Mouse (Mus musculus): ENCODE results near the gene Ppt2.
A peak's percentile ranks its signal among the peaks of the same experiment; 100 is the strongest.

The Ppt2 gene

DNA sequence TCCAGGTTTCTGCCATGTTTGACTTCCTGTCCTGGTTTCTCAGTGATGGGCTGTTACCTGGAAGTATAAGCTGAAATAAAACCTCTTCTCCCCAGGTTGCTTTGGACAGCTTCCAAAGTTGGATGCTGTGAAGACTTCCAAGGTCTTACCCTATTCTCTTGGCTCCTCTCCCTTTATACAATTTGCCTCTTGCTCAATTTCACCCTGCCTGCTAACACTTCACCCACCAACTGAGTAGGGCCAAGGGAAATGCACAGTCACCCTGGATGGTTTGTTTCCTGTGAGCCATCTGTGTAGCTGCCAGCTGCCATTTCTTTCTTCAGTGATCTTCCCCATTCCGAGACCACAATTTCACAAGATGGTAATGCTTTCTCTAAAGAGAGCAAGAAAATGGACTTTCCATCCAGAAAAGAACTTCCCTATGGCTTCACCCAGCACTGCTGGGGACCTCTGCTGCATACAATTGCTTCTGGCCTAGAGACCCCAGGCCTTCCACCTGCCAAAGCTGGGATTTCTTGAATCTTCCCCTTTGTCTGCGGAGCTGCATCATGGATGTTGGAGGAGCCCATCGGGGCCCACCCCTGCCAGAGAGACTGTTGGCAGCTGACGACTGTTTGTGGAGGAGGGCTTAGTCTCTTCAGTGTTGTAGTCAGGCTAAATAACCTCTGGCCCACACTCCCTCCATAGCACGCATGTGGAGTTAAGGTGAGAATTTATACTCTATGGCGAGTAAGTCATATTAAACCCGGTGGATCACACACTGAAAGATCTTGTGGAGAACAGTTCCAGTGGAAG, 11.3 kb upstream of the Ppt2 start:
- no peak for DNase-seq (ENCODE audit: low spot score in 2 of 2)

DNA sequence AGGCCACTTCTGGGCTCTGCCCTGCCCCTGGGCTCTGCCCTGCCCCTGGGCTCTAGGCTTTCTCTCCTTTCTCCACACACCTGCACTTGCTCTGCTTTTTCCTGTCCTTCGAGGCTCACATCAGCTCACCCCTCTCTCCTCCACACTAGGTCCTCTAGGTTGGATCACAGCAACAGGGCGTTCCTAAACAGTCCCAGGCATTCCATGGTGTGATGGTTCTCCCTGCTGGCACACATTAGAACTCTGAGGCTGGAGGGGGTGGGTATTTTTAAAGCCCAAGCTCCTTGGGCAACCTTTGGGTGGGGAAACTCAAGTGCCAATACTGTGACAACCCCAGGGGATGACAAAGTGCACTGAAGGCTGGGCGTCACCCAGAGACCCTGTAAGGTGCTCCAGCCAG, 9.1 kb upstream of the Ppt2 start:
- DNase-seq (ENCODE audit: low spot score in 2 of 2) = no peak

DNA sequence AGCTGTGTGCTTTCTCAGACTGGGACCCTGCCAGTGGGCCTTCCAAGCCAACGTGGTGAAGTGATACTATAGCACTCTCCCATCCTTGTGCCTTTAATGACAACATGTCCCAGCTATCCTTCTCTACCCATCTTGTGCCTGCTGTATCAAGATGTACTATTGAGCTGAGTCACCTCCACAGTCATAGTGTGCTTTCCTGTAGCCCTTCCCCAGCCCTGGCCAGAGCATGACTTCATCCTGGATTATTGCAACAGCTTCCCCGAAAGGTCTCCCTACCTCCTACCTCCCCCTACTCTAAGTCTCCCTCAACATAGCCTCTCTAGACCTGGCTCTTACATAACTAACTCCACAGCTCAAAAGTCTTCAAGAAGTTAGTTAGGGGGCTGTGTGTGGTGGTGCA, 7.4 kb upstream of the Ppt2 start:
- DNase-seq (ENCODE audit: low spot score in 2 of 2) = no peak

- peak; percentile 85 to 87 for DNase-seq (ENCODE audit: low spot score in 2 of 2)
Observed at GRCm38 (mm10) chr17:34632261-34632691, 4.0 kb upstream of the Ppt2 start.

DNA sequence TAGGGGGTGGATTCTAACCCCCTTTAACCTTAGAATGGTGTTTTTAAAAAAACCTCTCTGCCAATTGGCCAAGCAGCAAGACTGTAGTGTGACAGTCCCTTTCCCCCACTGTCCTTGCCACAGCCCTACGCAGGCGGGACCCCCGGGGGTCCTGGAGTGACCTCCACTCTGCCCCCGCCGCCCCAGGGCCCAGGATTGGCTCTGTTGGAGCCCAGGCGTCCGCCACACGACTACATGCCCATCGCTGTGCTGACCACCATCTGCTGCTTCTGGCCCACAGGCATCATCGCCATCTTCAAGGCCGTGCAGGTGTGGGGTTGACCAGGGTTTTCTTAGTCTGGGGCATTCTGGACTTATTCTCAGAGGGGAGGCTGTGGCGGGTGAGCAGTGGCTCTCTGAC, 3.3 kb upstream of the Ppt2 start:
- DNase-seq (ENCODE audit: low spot score in 2 of 2) = no peak

DNA sequence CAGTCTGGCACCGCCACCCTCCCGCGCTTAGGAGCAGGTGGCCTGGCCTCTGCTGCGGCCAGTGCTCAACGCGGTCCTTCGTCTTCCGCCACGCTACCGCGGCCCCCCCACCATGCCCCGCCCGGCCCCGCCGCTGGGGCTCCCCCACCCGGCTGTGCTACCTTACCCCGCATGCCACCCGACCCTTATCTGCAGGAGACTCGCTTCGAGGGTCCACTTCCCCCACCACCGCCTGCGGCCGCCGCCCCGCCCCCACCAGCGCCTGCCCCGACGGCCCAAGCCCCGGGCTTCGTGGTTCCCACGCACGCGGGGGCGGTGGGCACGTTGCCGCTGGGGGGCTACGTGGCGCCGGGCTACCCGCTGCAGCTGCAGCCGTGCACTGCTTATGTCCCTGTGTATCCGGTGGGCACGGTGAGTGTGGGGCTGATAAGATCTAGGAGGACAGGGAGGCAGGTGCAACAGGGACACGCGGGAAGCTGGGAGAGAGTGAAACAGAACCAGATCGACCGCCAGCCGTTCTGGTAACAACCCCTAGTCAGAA, 2.5 kb upstream of the Ppt2 start:
- no peak for DNase-seq (ENCODE audit: low spot score in 2 of 2)

DNA sequence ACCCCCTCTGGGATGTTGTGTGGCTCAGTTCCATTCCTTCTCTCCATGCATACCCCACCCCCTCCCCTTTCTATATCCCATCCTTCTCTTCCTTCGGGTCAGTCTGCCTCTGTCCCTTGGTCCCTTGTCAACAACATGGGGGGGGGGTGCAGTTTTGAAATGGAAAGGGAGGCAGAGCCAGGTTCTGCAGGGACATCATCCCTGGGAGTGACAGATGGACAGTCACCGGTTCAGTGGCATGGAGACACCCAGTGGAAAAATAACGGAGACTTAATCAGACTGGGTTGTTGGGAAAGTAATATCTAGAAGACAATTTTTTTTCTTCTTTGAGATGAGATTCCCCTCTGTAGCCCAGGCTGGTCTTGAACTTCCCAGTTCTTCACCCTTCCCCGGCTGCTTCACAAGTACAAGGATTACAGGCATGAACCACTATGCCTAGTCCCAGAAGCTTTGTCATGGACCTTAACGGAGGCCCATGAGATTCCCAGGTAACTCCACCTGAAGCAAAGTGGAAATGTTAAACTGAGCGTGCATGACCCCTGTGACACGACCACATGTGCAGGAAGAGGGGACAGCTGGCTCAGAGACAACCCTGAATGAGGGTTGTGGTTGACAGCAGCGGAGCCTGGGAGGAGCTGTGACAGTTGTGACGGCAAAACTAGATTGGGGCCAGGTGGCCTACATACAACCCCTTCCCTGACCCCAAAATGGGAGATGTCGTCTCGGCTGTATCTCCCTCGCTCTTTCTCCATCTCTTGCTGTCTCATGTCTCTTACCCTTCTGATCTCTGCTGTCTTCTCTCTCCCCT, 1.7 kb upstream of the Ppt2 start:
- DNase-seq (ENCODE audit: low spot score in 2 of 2) = no peak

DNA sequence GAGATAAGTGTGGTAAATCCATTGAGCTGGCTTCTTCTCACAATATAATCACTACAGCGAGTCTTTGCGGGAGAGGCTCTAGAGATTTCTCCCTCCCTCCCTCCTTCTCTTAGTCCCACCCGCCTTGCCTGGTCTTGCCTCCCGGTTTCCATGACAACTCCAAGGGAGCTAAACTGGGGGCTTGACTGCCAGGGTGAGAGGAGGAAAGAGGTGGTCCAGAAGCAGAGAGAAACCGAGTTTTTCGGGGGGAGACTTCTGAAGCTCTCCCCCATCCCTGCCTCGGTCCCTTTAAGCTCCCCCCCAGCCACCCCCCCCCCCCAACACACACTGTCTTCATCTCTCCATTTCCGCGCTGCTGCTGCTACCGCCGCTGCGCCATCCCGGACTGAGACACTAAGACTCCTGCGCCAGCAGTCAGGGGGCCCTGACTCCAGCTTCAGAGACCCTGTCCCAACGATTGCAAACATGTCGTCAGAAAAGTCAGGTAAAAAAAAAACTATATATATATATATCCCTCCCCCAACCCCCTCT, 976 bp upstream of the Ppt2 start, which contains the start of gene Prrt1:
Prrt1 (plus strand) TSS at position 313 of the 531 bp plus-strand sequence.
- peak in 1 of 2 experiments; percentile 73 for DNase-seq (ENCODE audit: low spot score in 2 of 2)

DNA sequence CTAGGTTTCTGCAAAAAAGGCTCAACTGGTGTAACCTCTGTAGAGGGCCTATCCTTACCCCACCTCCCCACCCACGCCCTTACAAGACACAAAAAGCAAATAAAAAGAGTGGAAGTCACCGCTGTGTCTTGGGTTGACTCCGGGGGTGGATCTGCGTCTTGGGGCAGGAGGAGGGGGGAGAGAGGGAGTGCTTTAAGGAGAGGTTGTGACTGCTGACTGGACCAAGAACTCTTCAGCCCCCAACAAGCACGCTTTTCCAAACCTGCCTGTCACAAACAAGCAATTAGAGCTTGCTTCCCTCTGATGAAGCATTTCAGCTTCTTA, 296 bp upstream of the Ppt2 start:
- DNase-seq (ENCODE audit: low spot score in 2 of 2) = no peak

DNA sequence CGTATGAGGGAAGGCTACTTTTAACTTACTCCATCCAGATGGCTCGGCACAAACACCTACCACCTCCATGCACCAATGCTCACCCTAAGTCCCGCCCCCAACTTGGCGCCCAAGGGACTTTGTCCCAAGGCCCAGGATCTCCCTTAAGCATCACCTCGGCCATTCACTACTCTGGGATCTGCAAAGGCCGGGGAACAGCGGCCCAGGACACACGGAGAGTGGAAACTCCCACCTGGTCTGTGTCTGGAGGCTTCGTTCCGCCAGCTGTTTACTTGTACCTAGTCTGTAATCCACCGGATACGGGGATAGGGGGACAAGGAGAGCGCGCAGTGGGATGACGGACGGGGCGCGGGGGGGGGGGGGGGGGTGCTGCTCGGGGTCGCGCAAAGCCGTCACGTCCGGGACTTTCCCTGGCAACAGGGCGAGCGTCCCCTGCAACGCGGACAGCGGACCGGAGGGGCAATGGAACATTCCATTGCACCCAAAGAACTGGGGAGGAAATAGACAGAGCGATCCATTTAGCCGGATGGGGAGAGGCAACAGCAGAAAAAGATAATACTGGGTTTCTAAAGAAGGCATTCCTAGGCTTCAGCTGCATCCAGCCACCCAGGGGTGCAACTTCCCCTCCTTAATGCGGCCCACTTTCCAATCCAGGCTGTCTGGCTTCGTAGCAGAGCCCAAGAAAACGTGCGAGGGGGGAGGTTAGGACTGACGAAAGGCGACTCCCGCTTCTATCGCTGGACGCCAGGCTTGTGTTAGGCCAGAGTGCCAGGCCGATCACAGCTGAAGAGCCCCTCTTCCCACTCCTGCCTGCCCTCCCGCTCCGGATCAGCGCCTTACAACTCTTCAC, 992 bp downstream of the Ppt2 start:
- DNase-seq (ENCODE audit: low spot score in 2 of 2) = peak; percentile 84 to 87

- peak in 1 of 2 experiments; percentile 65 for DNase-seq (ENCODE audit: low spot score in 2 of 2)
Observed at GRCm38 (mm10) chr17:34626773-34627092, 1.6 kb downstream of the Ppt2 start.

- DNase-seq (ENCODE audit: low spot score in 2 of 2) = no peak
Observed at GRCm38 (mm10) chr17:34626062-34626772, 2.1 kb downstream of the Ppt2 start.

DNA sequence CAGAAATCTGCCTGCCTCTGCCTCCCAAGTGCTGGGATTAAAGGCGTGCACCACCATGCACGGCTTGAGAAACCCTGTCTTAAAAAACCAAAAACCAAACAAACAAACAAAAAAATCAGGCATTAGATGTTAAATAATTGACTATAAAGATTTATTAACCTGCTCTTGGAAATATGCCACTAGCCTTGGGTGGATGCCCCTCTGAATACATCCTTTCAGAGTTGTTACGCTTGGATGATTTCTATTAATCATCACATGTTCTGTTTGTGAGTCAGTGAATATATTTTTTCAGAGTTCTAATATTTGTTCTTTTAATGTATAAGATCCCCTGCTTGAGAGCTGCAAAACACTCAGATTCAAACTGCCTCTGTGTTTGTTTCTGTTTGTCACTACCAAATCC, 3.3 kb downstream of the Ppt2 start:
- no peak for DNase-seq (ENCODE audit: low spot score in 2 of 2)

DNA sequence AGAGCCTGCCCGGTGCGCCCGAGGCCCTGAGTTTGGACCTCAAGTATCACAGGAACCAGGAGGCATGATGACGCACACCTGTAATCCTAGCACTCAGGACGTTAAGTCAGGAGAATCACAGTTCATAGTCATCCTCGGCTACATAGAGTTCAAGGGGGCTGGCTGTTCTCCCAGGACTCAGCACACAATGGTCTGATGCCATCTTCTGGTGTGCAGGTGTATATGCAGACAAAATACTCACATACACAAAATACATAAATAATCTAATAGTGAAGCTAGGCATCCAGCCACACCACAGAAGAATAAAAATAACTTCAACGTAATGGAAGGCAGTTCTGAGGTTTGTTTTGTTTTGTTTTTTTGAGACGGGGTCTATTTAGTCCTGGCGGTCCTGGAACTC, 5.1 kb downstream of the Ppt2 start:
- no peak for DNase-seq (ENCODE audit: low spot score in 2 of 2)

GRCm38 (mm10) chr17:34621006-34621405, 7.3 kb downstream of the Ppt2 start:
- DNase-seq (ENCODE audit: low spot score in 2 of 2) = no peak

- peak; percentile 76 to 78 for DNase-seq (ENCODE audit: low spot score in 2 of 2)
Observed at GRCm38 (mm10) chr17:34618999-34619398, 9.3 kb downstream of the Ppt2 start.

DNA sequence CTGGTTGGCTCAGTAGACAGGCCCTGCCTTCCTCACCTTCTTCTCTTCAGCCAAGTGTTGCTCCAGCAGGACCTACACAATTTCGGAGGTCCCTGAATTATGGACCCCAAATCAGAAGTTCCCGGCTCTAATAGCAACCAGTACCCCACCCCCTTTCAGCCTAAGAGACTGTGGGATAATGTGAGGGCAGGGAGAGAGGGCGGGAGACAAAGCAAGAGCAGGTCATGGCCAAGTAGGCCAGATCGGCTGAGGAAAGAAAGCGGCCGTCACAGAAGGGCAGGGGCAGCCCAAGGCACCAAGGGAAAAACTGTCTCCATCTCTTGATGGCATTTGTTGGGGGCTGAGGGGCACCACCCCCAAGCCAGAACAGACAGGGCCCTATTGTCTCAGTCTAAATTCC, 12.4 kb downstream of the Ppt2 start, which contains the start of gene Egfl8:
Egfl8 (minus strand) TSS at position 101 of the 400 bp plus-strand sequence.
- DNase-seq (ENCODE audit: low spot score in 2 of 2) = no peak

DNA sequence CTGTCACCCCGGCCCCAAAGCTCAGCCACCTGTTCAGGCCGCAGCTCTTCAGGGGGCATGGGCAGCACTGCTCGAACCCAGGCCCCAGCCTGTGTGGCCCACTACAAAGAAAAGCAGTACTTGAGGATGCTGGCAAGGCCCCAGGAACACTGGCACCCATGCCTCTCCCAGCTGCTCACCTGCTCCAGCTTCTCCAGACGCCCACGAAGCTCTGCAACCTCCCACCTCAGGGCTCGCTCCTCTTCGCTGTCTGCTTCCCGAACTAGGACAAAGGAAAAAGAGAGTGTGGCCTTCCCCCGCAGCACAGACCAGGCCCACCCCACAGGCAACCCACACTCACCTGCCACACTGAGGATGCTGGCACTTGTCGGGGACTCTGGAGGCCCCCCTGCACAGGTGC, 14.5 kb downstream of the Ppt2 start:
- DNase-seq (ENCODE audit: low spot score in 2 of 2) = no peak

DNA sequence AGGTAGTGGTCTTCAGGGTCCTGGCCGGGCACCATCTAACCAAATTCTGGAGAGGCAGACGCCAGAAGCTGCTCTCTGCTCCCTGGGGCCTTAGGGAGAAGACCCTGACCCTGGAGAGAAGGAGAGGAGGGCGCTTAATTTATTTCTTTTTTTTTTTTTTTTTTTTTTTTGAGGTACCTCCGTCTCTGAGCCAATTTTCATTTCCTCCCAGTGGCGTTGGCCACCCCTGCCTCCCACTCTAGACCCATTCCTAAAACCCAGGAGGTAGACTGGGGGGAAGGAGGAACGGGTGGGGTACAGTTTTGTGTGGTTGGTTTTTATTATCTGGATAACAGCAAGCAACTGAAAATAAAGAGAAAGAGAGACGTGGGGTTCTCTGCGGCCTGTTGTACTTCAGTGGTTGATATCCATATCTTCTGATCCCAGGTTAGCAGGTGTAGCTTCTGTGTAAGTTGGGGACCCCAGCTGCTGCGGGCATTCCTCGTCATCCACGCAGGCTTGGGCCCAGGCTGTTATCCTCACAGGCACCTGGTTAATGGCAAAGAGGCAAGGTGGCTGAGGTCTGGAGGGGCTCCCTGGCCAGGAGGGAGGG, 15.2 kb downstream of the Ppt2 start:
- DNase-seq (ENCODE audit: low spot score in 2 of 2) = no peak

DNA sequence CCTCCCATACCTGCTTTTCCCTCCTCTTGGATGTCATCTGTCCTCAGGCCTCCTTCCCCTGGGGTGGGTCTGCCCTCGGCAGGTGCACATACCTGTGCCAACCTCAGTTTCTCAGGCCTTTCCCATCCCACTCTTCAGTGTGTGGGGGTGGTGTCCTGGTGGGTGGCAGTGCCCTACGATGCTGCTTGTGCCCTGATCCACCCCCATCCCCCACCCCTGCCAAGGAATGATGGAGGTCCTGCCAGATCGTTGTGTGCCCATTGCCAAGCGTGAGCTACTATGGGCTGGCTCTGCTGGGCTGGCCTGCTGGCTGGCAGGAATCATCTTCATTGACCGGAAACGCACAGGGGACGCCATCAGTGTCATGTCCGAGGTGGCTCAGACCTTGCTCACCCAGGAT, 17.3 kb downstream of the Ppt2 start:
- no peak for DNase-seq (ENCODE audit: low spot score in 2 of 2)

DNA sequence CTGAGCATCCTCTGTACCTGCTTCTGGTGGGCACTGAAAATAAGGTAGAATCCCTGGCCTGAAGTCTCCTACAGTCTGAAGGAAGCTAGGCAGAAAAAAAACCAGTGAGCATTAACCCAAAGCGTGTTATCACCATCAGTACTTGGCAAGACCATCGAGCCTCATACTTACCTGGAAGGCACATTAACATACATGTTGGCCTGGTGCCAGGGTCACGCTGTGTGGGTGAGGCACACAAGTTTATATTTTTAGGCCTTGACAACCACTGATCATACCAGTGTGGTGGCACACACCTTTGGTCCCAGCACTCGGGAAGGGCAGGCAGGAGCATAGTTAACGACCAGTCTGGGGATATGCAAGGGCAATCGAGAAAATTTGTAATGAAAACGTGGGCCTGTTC, 20.3 kb downstream of the Ppt2 start:
- no peak for DNase-seq (ENCODE audit: low spot score in 2 of 2)

All from right cerebral cortex, adult 2 months (tissue).